Mouse (Mus musculus) kidney, postnatal 4 days (tissue): Measurements from ENCODE around the gene Ppp2r5c.

ENCODE experiments used
- DNase-seq, 2 experiments: peaks; one replicate each; pipeline ENCODE4 v3.0.0; 2021; ENCODE audit warnings: mixed read lengths in 2 of 2

Ppp2r5c gene

DNA sequence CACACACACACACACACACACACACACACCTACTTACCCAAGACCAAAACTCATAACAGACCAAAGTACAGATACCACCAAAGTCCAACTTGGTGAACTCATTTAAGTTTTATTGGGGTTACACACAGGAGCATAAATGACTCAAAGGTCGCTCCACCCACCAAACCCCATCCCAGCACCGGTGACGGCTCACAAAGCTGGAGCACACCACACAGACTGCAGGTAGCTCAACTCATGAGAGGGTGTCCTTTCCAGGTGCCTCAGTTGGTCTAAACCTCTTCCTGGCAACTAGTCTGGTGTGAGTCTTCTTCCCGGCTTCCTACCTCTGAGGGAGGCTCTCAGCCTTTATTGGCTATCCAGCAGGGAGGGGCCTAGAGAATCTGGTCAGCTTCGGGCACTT, 2.4 kb upstream of the Ppp2r5c start:
- no peak for DNase-seq

DNA sequence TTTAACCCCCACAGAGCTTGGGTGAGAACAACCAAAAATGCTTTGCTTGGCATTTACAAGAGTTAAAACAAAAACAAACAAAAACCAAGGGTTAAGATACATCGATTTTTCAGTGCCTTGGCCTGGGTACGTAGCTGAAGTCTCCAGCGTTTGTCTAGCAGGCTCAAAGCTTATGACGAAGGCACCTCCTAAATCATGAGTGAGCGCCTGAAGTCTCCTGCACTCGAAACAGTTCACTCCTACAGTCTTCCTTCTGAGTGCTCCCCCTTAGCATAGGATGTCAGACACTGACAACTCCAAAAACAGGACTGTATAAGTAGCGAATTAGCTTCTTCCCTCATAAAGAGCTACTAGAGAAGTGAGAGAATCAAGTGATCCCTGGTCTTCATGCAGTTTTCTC, 1.1 kb upstream of the Ppp2r5c start:
- DNase-seq: no peak

DNA sequence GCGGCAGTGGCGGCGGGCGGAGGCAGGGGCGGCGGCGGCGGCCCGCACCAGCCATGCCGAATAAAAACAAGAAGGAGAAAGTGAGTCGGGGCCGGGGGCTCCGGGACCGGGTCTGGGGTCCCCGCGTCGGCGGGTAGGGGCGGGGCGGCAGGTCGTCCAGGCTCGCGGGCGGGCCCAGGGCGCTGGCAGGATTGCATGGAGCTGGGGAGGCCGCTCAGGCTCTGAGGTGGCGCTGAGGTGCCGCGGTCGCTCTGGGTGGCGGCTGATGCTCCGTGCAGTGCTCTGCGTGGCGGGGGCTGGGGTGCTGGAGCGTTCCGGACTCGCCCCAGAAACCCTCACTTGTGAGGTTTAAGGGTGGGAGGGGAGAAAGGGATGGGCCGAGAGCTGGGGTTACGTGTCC, 386 bp downstream of the Ppp2r5c start:
- peak; percentile 64 to 72 for DNase-seq

DNA sequence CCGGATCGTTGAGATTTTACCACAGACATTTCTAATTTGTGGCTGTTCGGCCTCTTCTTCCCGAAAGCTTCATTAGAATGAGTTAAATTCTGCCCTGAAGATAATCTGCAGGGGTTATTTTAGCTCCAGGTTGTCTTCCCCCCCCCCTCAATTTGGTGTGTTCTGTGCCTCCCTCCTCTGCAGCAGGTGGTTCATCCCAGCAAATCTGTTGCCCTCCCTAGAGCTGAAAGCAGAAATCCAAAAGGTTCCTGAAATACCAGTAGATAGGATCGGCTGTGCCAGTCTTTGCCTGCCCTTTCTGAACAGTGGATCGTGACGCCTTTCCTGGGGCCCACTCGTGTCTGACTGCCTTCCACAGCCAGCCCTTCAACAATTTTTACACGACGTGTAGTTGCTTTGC, 1.8 kb downstream of the Ppp2r5c start:
- no peak for DNase-seq

DNA sequence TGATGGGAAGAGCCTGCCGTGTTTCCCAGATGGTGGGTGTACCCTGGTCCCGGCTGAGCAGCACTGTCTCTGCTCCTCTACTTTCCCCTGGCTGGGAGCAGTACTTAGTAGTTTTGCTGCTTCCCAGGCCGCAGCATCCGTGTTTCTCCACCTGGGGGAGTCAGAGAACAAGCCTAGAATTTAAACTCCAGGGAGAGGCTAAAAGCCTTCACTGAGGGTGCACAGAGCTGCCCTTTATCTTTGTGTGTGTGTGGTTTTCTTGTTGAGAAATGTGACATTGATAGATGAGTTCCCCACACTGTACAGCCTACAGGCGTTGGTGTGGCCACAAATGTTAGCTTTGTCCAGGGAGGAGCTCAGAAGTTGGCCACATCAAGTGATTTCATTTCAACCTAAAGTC, 7.3 kb downstream of the Ppp2r5c start:
- peak; percentile 80 to 84 for DNase-seq

DNA sequence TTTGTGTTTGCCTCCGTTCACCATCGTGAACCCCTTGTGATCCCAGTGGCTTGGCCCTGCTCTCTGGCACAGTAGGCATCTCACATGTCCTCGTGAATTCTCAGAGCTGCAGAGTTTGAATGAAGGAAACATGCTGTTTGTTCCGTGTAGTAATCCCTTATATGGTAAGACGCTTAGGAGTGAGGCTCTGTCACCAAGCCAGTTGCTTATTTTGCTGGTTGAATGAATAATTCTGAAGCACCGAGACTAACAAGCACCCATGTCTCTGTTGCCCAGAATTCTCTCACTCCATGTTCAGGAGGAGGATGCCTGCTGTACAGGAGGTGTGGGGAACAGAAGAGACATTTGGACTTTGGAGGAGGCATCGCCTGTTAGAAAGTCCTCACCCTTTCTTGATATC, 9.1 kb downstream of the Ppp2r5c start:
- no peak for DNase-seq

DNA sequence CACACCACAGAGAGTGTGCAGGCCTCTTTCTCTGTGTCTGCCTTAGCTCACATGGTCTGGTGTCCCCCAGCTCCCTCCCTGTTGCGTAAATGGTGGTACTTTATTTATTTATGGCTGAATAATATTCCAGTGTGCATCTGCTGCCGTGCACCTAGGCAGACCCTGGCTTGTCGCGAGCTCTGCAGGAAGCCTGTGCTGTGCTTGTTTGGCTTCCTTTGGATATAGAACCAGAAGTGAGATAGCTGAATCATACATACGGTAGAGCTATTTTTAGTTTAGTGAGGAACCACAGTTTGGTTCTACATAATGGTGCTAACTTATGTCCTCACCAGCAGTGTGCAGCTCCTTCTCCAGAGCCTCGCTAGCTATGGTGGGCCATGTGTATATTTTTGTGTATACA, 11.7 kb downstream of the Ppp2r5c start:
- no peak for DNase-seq

DNA sequence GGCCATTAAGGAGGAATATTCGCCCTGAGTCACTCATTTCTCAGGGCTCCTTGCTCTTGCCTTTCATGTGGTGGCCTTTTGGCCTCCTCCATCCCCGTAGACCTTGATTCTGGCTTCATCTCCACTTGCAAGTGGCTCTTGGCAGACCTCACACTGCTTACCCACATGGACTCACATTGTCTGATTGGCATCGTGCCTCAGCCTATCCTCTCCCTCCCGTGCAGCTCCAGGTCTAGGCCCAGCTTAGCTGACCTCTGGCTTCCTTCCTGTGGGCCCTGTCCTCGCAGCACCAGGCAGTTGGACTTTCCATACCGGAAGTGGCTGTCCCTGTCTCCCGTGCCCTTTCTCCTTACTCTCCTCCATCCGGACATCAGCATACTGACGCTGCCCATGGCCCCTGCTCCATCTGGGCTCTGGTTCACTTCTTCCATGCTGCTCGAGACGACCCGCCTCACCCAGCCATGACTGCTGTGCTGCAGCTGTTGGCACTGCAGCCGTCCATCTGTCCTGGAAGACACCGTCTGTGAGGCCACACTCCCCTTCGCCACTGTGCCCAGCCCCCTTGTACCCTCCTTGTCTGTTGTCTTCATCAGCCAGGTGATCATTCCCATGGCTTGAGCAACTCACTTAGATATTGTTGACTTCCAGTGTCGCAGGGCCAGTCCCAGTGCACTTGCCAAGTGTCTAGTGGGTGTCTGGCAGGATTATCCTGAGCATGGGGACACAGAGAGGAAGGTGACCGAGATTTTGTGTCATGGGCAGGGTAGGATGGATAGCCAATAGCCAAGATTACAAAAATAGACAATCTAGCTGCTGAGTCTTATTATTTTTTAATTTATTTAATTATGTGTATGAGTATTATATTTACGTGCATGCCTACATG, 13.7 kb downstream of the Ppp2r5c start:
- peak in 1 of 2 experiments; percentile 53 for DNase-seq

DNA sequence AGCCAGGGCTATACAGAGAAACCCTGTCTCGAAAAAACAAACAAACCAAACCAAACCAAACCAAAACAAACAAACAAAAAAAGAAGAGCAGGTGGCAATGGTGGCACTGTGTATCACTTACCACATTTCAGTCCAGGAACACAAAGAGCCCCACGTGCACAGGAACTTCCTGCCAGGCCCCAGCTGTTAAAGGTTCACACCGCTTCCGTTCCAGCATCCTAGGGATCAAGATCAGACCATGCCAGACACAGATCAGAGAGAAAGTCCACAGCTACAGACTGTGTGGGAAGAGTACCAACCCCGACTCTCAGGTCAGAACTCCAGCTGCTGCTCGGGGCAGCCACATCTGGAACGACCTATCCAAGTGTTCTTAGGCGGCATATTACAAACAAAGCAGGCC, 16.8 kb downstream of the Ppp2r5c start:
- DNase-seq: no peak

DNA sequence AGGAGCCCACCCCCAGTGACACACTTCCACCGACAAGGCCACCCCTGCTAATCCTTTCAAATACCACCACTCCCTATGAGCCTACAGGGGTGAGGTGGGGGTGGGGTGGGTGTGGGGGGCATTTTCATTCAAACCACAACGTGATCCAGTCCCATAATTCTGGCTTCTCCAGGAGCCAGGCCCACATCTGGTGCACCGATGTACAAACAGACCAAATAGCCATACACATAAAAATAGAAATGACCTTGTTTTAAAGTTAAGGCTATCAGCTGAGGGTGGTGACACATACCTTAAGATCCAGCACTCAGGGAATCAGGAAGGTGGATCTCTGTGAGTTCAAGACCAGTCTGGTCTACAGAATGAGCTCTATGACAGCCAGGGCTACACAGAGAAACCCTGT, 24.5 kb downstream of the Ppp2r5c start:
- DNase-seq: no peak

DNA sequence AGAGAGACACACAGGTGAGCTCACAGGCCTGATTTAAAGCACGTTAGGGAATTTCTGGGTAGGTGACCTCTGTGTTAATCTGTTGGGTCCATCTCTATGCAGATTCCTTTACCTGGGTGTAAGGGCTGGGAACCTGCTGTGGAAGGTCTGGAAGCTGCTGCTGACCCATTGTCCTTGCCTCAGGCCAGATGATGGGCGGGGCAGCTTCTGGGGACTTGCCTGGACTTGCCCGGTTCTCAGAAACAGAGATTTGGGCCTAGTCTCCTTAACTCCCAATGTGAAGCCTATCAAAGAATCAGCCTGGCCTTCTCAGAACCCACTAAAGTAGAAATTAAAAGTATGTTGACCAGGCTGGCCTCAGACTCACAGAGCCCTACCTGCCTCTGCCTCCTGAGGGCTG, 25.3 kb downstream of the Ppp2r5c start:
- no peak for DNase-seq

DNA sequence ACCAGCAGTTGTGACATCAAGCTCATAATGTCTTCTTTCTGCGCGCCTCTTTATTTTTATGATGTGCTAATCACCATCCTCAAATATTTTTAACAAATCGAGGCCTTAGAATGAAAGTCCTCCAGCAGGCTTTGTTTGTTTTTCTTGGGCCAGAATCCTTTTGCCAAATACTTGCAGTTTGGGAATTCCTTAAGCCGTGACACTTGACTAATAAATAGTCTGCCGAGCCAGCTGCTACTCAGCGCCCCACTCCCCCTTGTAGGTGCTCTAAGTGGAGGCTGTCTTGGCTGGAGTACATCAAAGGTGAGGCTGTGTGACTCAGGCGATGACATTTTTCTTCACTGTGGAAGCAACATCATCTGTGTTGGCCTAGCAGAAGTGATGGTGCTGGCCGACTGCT, 27.6 kb downstream of the Ppp2r5c start:
- no peak for DNase-seq

DNA sequence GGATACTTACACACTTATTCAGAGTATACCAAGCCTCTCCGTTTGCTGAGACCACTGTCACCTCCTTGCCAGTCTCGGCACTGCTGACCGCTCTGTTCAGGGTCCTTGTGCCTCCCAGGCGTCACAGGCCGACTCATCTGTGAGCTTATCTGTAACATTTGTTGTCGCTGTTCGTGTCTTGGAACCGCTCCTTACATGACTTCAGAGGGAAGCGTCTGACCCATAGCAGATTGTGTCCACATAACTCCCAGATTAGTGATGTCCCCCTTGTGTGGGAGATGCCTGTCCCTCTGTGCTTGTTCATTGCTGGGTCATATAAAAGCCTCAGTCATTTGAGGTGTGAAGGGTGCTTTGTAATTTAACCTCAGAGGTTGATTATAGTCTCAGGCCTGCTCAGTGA, 29.6 kb downstream of the Ppp2r5c start:
- DNase-seq: no peak

DNA sequence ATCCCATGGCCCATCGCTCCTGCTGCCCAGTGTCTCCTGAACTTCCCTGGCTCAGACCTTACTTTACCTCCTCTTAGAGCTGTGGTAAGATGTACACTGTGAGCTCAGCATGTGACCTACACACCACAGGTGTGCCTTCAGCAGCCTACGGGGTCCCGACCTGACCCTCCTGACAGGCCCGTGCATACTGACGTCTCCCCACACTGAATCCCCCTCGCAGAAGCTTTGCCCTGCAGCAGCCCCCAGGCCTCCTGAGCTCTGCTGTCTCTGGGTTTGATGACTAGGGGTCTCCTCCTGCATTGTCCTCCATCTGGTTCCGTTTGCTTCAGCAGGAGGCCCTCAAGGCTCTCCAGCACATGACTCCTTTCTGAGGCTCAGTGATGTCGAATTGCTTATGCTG, 31.0 kb downstream of the Ppp2r5c start:
- DNase-seq: no peak

DNA sequence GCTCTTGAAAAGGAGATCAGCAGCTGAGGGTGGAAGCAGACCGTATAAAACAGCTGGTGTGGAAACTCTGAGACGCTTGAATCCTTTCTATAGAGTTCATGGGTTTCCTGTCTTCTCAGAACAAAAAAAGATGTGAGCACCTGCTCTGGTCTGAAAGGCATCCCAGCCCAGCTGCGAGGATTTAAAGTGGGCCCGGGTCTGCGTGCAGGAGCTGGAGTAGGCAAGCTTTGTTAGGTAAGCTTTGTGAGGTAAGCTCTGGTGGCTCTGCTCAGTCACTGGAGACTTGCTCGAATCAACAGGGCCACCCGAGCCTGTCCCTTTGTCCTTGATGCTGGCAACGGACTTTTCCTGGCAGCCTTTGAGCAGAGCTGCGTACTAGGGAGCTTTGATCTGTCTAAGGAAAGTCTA, 31.7 kb downstream of the Ppp2r5c start:
- no peak for DNase-seq

DNA sequence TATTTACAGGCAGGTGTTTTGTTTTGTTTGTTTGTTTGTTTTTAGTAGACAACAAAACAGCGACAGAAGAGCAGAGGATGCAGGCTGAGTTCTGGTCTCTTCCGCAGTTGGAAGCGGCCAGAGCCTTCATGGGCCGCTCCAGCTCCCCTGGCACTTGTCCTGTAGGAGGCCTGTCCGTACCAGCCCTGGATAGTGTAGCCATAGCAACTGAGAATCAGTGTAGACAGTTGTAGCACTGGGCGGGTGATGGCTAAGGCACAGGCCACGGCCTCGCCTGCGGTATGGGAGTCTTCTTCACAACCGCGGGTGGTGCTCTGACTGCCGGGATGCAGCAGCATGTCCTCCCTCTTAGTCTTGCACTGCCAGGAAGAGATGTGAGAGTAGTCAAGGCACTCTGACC, 32.3 kb downstream of the Ppp2r5c start:
- DNase-seq: no peak

DNA sequence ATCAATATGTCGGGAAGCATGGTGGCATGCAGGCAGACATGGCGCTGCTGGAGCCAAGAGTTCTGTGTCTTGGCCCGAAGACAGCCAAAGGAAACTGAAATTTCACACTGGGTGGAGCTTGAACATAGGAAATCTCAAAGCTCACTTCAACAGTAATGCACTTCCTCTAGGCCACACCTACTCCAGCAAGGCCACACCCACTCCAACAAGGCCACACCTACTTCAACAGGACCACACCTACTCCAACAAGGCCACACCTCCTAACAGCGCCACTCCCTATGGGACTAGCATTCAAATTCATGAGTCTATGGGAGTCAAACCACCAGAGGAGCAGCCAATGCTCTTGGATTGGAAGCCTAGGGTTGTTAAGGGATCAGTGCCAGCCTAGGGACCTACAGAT, 33.8 kb downstream of the Ppp2r5c start:
- no peak for DNase-seq

DNA sequence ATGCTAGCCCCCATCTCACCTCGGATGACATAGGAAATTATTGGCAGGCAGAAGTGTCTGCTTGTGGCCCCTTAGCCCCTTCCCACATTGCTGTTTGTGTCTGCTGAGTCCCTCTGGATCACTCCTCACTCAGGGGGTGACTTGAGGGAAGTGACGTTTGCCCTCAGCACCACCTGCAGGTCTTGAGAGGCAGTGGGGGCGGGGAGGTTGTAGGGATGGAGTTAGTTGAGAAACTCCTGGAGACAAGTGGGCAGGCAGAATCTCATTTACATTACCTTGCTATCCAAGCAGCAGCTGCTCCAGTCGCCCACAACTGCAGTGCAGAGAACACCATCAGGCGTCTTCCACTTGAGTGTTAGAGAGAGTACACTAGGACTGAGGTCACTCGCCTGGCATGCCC, 36.8 kb downstream of the Ppp2r5c start:
- no peak for DNase-seq

DNA sequence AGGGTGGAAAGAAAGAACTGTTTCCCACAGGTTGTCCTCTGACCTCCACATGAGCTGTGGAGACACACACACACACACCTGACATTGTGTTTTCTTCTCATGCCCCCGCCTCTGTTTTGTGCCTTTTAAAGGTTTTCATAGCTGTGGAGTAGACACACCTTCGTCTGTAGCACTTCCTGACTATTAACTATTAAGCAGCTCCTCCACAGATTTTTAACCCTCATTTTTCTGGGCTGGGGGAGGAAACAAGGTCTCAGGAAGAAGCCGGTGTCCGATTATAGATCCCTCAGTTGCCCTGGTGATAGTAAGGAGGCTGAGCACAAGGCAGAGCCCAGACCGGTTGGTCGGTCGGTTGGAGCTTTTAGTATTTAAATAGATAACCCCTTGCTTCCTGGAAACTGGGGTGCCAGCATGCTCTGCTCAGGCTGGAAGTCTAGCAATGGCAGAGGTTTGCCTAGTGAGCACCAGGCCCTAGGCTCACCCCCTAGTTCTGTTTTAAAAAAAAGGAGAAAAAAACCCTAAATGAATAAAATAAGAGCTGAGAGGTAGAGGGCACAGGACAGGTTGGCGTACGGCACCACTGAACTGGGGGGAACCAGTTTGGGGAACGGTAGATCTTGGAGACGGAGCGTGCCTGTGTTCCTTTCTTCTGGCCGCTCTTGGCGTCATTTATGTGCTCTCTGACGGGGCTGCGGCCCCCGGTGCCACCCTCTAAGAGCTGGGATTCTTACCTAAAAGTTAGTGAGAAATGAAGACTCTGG, 38.1 kb downstream of the Ppp2r5c start:
- no peak for DNase-seq

DNA sequence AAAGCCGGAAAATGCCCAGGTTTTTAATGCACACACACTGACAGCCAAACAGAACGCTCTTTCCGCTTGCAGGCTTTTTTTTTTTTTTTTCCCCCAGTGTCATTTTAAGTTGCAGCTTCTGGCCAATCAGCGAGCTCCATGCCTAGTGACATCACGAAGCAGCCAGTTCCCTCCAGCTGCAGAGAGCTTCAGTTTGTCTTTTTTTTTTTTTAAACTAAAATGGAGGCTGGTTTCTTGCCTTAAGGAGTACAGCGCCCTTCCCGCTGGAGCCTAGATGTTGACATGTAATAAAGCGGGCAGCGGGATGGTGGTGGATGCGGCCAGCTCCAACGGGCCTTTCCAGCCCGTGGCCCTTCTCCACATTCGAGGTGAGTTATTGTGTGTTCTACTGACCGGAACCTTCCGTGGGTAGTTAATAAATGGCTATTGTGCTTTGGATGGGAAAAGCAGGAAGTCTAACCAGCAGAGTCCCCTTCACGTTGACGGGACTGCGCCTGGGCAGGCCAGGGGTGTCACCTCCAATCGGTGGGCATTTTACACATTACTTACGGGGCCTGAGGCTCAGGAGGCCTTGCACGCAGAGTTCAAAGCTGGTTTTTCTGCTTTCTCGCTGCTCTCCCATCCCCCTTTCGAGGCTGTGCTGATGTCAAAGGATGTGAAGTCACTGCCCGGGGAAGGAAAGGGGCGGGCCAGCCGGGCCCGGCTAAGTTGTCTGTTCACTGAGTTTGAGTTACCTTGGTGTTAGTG, 38.8 kb downstream of the Ppp2r5c start:
- DNase-seq: peak; percentile 85 to 91

DNA sequence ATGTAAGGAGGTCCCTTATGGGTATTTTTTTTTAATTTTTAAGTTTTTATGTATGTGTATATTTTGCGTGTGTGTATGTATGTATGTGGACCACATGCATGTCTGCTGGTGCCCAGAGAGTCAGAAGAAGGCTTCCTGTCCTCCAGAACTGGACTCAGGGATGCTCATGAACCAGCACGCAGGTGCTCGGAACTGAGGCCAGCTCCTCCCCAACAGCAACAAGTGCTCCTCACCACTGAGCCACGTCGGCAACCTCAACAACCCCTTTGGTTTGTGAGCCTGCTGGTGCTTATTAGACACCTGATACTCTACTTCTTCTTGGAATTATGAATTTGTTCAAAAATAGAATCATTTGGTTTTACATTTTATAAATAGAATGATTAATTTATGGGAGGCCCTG, 39.9 kb downstream of the Ppp2r5c start:
- no peak for DNase-seq

DNA sequence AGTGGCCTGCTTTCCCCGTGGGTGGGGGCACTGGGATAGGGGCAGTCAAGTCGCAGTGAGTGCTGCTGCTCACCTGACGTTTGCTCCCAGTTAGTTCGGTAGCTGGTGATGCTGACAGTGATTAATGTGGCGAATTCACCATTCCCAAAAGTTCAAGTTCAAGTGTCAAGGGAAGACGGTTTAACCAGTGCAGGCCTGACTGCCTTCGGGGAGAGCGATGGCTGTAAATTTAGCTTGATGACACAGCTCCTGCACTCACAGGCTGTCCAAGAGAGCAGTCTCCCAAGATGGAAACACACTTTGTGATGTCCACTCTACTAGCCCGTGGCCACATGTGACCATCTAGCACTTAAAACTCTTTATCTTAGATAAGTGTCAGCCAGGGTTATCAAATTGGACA, 41.1 kb downstream of the Ppp2r5c start:
- DNase-seq: no peak

DNA sequence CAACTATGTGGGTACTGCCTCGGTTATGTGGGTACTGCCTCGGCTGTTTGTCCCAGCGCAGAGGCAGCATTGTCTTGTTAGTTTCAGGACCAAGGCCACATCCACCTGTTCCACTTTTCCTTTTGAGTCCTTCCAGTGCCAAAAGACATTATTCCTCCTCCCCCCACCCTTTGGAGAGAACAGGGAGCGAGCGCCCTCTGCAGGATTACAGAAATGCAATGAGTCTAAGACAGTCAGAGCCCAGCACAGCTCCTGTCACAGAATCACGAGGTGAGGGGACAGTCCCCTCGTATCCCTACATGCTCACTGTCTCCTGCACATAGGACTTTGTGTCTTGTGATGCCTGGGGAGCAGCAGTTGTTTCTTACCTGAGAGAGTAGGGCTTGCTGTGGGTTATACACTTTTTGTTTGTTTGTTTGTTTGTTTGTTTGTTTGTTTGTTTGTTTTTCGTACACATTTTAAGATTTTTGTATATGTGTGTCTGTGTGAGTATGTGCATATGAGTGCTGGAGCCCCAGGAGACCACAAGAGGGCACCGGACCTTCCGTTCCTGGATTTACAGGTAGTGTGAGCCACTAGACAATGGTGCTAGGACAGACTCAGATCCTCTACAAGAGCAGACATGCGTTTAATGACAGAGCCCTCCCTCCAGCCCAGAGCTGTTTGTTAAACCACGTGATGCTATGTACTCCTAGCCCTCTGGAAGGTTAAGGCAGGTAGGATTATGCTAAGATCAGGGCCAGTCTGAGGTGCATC, 43.2 kb downstream of the Ppp2r5c start:
- DNase-seq: no peak
